9 mouse cellular contexts compared by ENCODE assay signal in genomic region chr11:74376847-74377246, GRCm38 (mm10). TPM values are rescaled to one million over a fixed set of nuclear protein-coding genes. Genes with fewer than 3 reads are reported as not detected.
DNase-seq lines count a peak whose midpoint lies in the region; TF ChIP-seq lines count a peak whose summit lies in the region.
"Had no signal": no experiment of that assay in that cellular context is flagged by ENCODE, and none has a peak within 500 bp of the region (broad histone marks: within the 10 kb centered on the region; RNA-seq: fewer than 3 reads in every experiment).

No protein-coding gene starts in this region.

- H3K27me3 ChIP-seq in small intestine, adult 2 months (ENCODE audit: control insufficient read depth, insufficient read depth, low read length): no peaks in the 10 kb centered on the region

- TF ChIP-seq POLR2A in small intestine, adult 2 months (IDR thresholded peaks at IDR 0.05; ENCODE audit: low read depth, low read length): no peak

- no peak overlapping the region for H3K27ac ChIP-seq in gastrocnemius, adult 2 months
- no peak overlapping the region for H3K27ac ChIP-seq in small intestine, adult 2 months (ENCODE audit: insufficient read depth, low read depth, low read length)

- no peaks in the 10 kb centered on the region; the same call in 1 of the 2 replicates for H3K4me1 ChIP-seq in small intestine, adult 2 months (ENCODE audit: control insufficient read depth, insufficient read depth, insufficient read length, low read length)

- intact Hi-C loops in gastrocnemius, adult 2 months (cut with DNase I): loop anchor here (2.0 kb wide), 2 partner anchors 88 to 150 kb away; no protein-coding TSS in a partner anchor
- intact Hi-C loops in heart, postnatal 36 days (cut with DNase I): loop anchor here (2.0 to 10.0 kb wide), 3 partner anchors 150 to 1452 kb away; no protein-coding TSS in a partner anchor

- TF ChIP-seq CTCF in gastrocnemius, adult 2 months (IDR thresholded peaks at IDR 0.05): peak; percentile 78
- peak; percentile 48; the same call in 1 of the 2 replicates for TF ChIP-seq CTCF in small intestine, adult 2 months (IDR thresholded peaks at IDR 0.05; ENCODE audit: extremely low read depth, insufficient read length, insufficient replicate concordance, low read depth, low read length)

- no peaks in the 10 kb centered on the region for H3K36me3 ChIP-seq in small intestine, adult 2 months (ENCODE audit: control insufficient read depth, insufficient read depth, low read length)

- no peak overlapping the region for H3K4me3 ChIP-seq in gastrocnemius, adult 2 months
- H3K4me3 ChIP-seq in small intestine, adult 2 months (ENCODE audit: low read depth, low read length): no peak overlapping the region

- DNase-seq in gastrocnemius, adult 2 months: peak; percentile 59
- DNase-seq in gastrocnemius, postnatal 25 days: no peak
- DNase-seq in ZHBTc4 (ENCODE audit: low read depth, low spot score): peak; percentile 75
- peak; percentile 24 for DNase-seq in embryo, embryonic 9.5 days (ENCODE audit: extremely low spot score)
- DNase-seq in heart, postnatal 36 days: peak; percentile 31 to 36
- peak; percentile 54 for DNase-seq in layer of hippocampus, adult 9-10 months (ENCODE audit: low spot score)
- peak; percentile 26 for DNase-seq in lung, postnatal 36 days

- 59% methylated on average over 3 of the region's 3 CpGs for WGBS in small intestine, adult 2 months

RNA-seq across cellular contexts. Expression of gene Olfr412, which starts 15.0 kb away (rescaled TPM):
- total RNA-seq in gastrocnemius, adult 2 months (2021): not detected
- not detected for total RNA-seq in gastrocnemius, postnatal 25 days (2021)
- not detected for total RNA-seq in heart, postnatal 36 days (2021)
- not detected in 2 replicates for polyA plus RNA-seq in small intestine, adult 2 months (2012; rRNA removed)
- total RNA-seq: adrenal gland, adult 18-20 months had no signal

RNA-seq across cellular contexts. Expression of gene Olfr411, which starts 24.4 kb away (rescaled TPM):
- not detected for total RNA-seq in gastrocnemius, adult 2 months (2021)
- not detected for total RNA-seq in gastrocnemius, postnatal 25 days (2021)
- total RNA-seq in heart, postnatal 36 days (2021): not detected
- not detected in 2 replicates for polyA plus RNA-seq in small intestine, adult 2 months (2012; rRNA removed)
- total RNA-seq: adrenal gland, adult 18-20 months had no signal

RNA-seq across cellular contexts. Expression of gene Olfr410, which starts 39.0 kb away (rescaled TPM):
- not detected for total RNA-seq in gastrocnemius, adult 2 months (2021)
- not detected for total RNA-seq in gastrocnemius, postnatal 25 days (2021)
- not detected for total RNA-seq in heart, postnatal 36 days (2021)
- not detected in 2 replicates for polyA plus RNA-seq in small intestine, adult 2 months (2012; rRNA removed)
- total RNA-seq: adrenal gland, adult 18-20 months had no signal
